In genomic region chr8:84657680-84658079, GRCm38 (mm10) we compare ENCODE assay signal across 10 mouse cellular contexts. TPM values are rescaled to one million over a fixed set of nuclear protein-coding genes. Genes with fewer than 3 reads are reported as not detected.
A peak's percentile ranks its signal among the peaks of the same experiment; 100 is the strongest.
DNase-seq lines count a peak whose midpoint lies in the region; ATAC-seq and TF ChIP-seq lines count a peak whose summit lies in the region.
"Had no signal": no experiment of that assay in that cellular context is flagged by ENCODE, and none has a peak within 500 bp of the region (broad histone marks: within the 10 kb centered on the region; RNA-seq: fewer than 3 reads in every experiment).

No protein-coding gene starts in this region.

- no peak overlapping the region for H3K4me2 ChIP-seq in heart, postnatal 0 days (ENCODE audit: low read depth, low read length)
- H3K4me2 ChIP-seq in kidney, embryonic 16.5 days (replicated peaks; ENCODE audit: low read depth, low read length), result 0 out of 2 replicates have a peak overlapping the region, but pooled peaks have one; percentile 8
- no peak overlapping the region for H3K4me2 ChIP-seq in hindbrain, embryonic 16.5 days (ENCODE audit: low read length)
- no peak overlapping the region for H3K4me2 ChIP-seq in forebrain, embryonic 12.5 days

- no peak for ATAC-seq in heart, postnatal 0 days (ENCODE audit: insufficient read depth, low read depth)
- ATAC-seq in kidney, embryonic 16.5 days (ENCODE audit: low FRiP score, low TSS enrichment), result no peak
- ATAC-seq in hindbrain, embryonic 16.5 days, result no peak
- ATAC-seq in forebrain, embryonic 12.5 days (ENCODE audit: low FRiP score), result no peak

- no peaks in the 10 kb centered on the region for H3K9me3 ChIP-seq in heart, postnatal 0 days (replicated peaks; ENCODE audit: control insufficient read depth, low read length)
- H3K9me3 ChIP-seq in kidney, embryonic 16.5 days (ENCODE audit: low read length), result no peaks in the 10 kb centered on the region
- H3K9me3 ChIP-seq in hindbrain, embryonic 16.5 days (ENCODE audit: control insufficient read depth, low read length), result no peaks in the 10 kb centered on the region
- no peaks in the 10 kb centered on the region for H3K9me3 ChIP-seq in forebrain, embryonic 12.5 days
- H3K9me3 ChIP-seq: midbrain, embryonic 12.5 days had no signal

- no peak for TF ChIP-seq EP300 in heart, postnatal 0 days (IDR thresholded peaks at IDR 0.05; ENCODE audit: low read depth)

- TF ChIP-seq CTCF in heart, postnatal 0 days (IDR thresholded peaks at IDR 0.05; ENCODE audit: low read depth), result no peak

- no peaks in the 10 kb centered on the region for H3K27me3 ChIP-seq in heart, postnatal 0 days (ENCODE audit: control insufficient read depth, insufficient read depth, low read length)
- H3K27me3 ChIP-seq in kidney, embryonic 16.5 days (ENCODE audit: insufficient read depth, low read length), result no peaks in the 10 kb centered on the region
- H3K27me3 ChIP-seq in hindbrain, embryonic 16.5 days (replicated peaks; ENCODE audit: control insufficient read depth, insufficient read depth, low read length), result 0 out of 2 replicates have a peak, but pooled peaks cover 2% of the 10 kb centered on the region
- H3K27me3 ChIP-seq in forebrain, embryonic 12.5 days, result 0 out of 2 replicates have a peak, but pooled peaks cover 5% of the 10 kb centered on the region

- peak overlapping the region; percentile 87 for H3K27ac ChIP-seq in heart, postnatal 0 days (ENCODE audit: low read depth)
- peak overlapping the region; percentile 37 for H3K27ac ChIP-seq in brown adipose tissue, adult 24 weeks (replicated peaks; ENCODE audit: low read depth, low read length)
- H3K27ac ChIP-seq in kidney, embryonic 16.5 days (ENCODE audit: low read length), result peak overlapping the region; percentile 99
- no peak overlapping the region for H3K27ac ChIP-seq in hindbrain, embryonic 16.5 days (ENCODE audit: low read depth, low read length)
- H3K27ac ChIP-seq in forebrain, embryonic 12.5 days, result no peak overlapping the region
- H3K27ac ChIP-seq: hindbrain, embryonic 14.5 days; midbrain, embryonic 12.5 days had no signal

- no peaks in the 10 kb centered on the region for H3K36me3 ChIP-seq in heart, postnatal 0 days (replicated peaks; ENCODE audit: control insufficient read depth, insufficient read depth, low read length)
- H3K36me3 ChIP-seq in kidney, embryonic 16.5 days (ENCODE audit: insufficient read depth, low read length), result no peaks in the 10 kb centered on the region
- H3K36me3 ChIP-seq in hindbrain, embryonic 16.5 days (ENCODE audit: control insufficient read depth, insufficient read depth, low read length), result no peaks in the 10 kb centered on the region
- H3K36me3 ChIP-seq in forebrain, embryonic 12.5 days (replicated peaks), result no peaks in the 10 kb centered on the region
- H3K36me3 ChIP-seq: midbrain, embryonic 12.5 days had no signal

- peaks cover 13% of the 10 kb centered on the region; the same call in 1 of the 2 replicates for H3K4me1 ChIP-seq in heart, postnatal 0 days (ENCODE audit: control insufficient read depth, insufficient read depth)
- H3K4me1 ChIP-seq in brown adipose tissue, adult 24 weeks (ENCODE audit: control insufficient read depth, insufficient read depth, insufficient read length, low read length), result peaks cover 3% of the 10 kb centered on the region; the same call in 1 of the 2 replicates
- H3K4me1 ChIP-seq in kidney, embryonic 16.5 days (ENCODE audit: insufficient read depth, low read length), result peaks cover 47% of the 10 kb centered on the region
- H3K4me1 ChIP-seq in hindbrain, embryonic 16.5 days (ENCODE audit: control insufficient read depth, insufficient read depth, low read depth, low read length), result peaks cover 41% of the 10 kb centered on the region
- peaks cover 62% of the 10 kb centered on the region for H3K4me1 ChIP-seq in forebrain, embryonic 12.5 days

- H3K9ac ChIP-seq in heart, postnatal 0 days (replicated peaks; ENCODE audit: low read depth, low read length), result no peak overlapping the region
- no peak overlapping the region for H3K9ac ChIP-seq in kidney, embryonic 16.5 days (replicated peaks; ENCODE audit: low read length)
- H3K9ac ChIP-seq in hindbrain, embryonic 16.5 days (ENCODE audit: low read depth, low read length), result no peak overlapping the region
- no peak overlapping the region for H3K9ac ChIP-seq in forebrain, embryonic 12.5 days
- H3K9ac ChIP-seq: hindbrain, embryonic 14.5 days; midbrain, embryonic 12.5 days had no signal

- no peak overlapping the region for H3K4me3 ChIP-seq in heart, postnatal 0 days (ENCODE audit: low read depth, low read length)
- H3K4me3 ChIP-seq in brown adipose tissue, adult 24 weeks (ENCODE audit: insufficient read depth, low read depth, low read length), result no peak overlapping the region
- H3K4me3 ChIP-seq in kidney, embryonic 16.5 days (ENCODE audit: low read length), result no peak overlapping the region
- no peak overlapping the region for H3K4me3 ChIP-seq in hindbrain, embryonic 16.5 days (ENCODE audit: low read length)
- no peak overlapping the region for H3K4me3 ChIP-seq in forebrain, embryonic 12.5 days (replicated peaks)
- H3K4me3 ChIP-seq: midbrain, embryonic 12.5 days had no signal

- DNase-seq in heart, postnatal 0 days (ENCODE audit: low spot score), result no peak
- no peak for DNase-seq in heart, adult 18-20 months
- DNase-seq in lung, postnatal 10 days, result peak; percentile 61
- DNase-seq in layer of hippocampus, adult 11-12 months (ENCODE audit: low spot score), result no peak

- 76% methylated on average over 4 of the region's 4 CpGs for WGBS in heart, postnatal 0 days
- WGBS in kidney, embryonic 16.5 days, result 47% methylated on average over 4 of the region's 4 CpGs
- 56% methylated on average over 4 of the region's 4 CpGs for WGBS in hindbrain, embryonic 16.5 days
- 38% methylated on average over 4 of the region's 4 CpGs for WGBS in forebrain, embryonic 12.5 days

RNA-seq across cellular contexts. Expression of gene Ier2, which starts 5.0 kb away (rescaled TPM):
- 17.0 and 23.2 TPM in 2 replicates for total RNA-seq in heart, postnatal 0 days (2014; rRNA removed; ENCODE audit: low replicate concordance)
- polyA plus RNA-seq in heart, postnatal 0 days (2015; fragmentation: Nextera tagmentation; extraction: Ambion mirVana), result 33.3 and 38.3 TPM in 2 replicates
- 10 to 100 TPM; 11.2 to 13.4 TPM for total RNA-seq in heart, adult 18-20 months (2021)
- 17.2 and 62.3 TPM in 2 replicates for polyA plus RNA-seq in brown adipose tissue, adult 24 weeks (2012; ENCODE audit: insufficient read depth, insufficient read length, missing spikeins)
- 73.5 and 78.0 TPM in 2 replicates for polyA plus RNA-seq in kidney, embryonic 16.5 days (2015; fragmentation: Nextera tagmentation; extraction: Ambion mirVana)
- polyA plus RNA-seq in hindbrain, embryonic 16.5 days (2015; fragmentation: Nextera tagmentation; extraction: Ambion mirVana), result 18.2 and 19.6 TPM in 2 replicates
- polyA plus RNA-seq in forebrain, embryonic 12.5 days (2016; fragmentation: Nextera tagmentation; extraction: Ambion mirVana), result 53.7 and 62.2 TPM in 2 replicates

RNA-seq across cellular contexts. Expression of gene Trmt1, which starts 28.4 kb away (rescaled TPM):
- total RNA-seq in heart, postnatal 0 days (2014; rRNA removed; ENCODE audit: low replicate concordance), result 98.3 and 116 TPM in 2 replicates
- 28.4 and 29.5 TPM in 2 replicates for polyA plus RNA-seq in heart, postnatal 0 days (2015; fragmentation: Nextera tagmentation; extraction: Ambion mirVana)
- 10 to 100 TPM; 34.2 to 45.1 TPM for total RNA-seq in heart, adult 18-20 months (2021)
- 25.1 and 33.4 TPM in 2 replicates for polyA plus RNA-seq in brown adipose tissue, adult 24 weeks (2012; ENCODE audit: insufficient read depth, insufficient read length, missing spikeins)
- 81.5 and 82.9 TPM in 2 replicates for polyA plus RNA-seq in kidney, embryonic 16.5 days (2015; fragmentation: Nextera tagmentation; extraction: Ambion mirVana)
- 66.8 and 71.2 TPM in 2 replicates for polyA plus RNA-seq in hindbrain, embryonic 16.5 days (2015; fragmentation: Nextera tagmentation; extraction: Ambion mirVana)
- polyA plus RNA-seq in forebrain, embryonic 12.5 days (2016; fragmentation: Nextera tagmentation; extraction: Ambion mirVana), result 55.4 and 59.6 TPM in 2 replicates

RNA-seq across cellular contexts. Expression of gene Nacc1, which starts 30.0 kb away (rescaled TPM):
- 68.0 and 83.6 TPM in 2 replicates for total RNA-seq in heart, postnatal 0 days (2014; rRNA removed; ENCODE audit: low replicate concordance)
- polyA plus RNA-seq in heart, postnatal 0 days (2015; fragmentation: Nextera tagmentation; extraction: Ambion mirVana), result 6.2 and 6.9 TPM in 2 replicates
- 10 to 100 TPM; 31.4 to 32.7 TPM for total RNA-seq in heart, adult 18-20 months (2021)
- 19.0 and 22.9 TPM in 2 replicates for polyA plus RNA-seq in brown adipose tissue, adult 24 weeks (2012; ENCODE audit: insufficient read depth, insufficient read length, missing spikeins)
- 22.5 and 26.7 TPM in 2 replicates for polyA plus RNA-seq in kidney, embryonic 16.5 days (2015; fragmentation: Nextera tagmentation; extraction: Ambion mirVana)
- 12.4 and 15.5 TPM in 2 replicates for polyA plus RNA-seq in hindbrain, embryonic 16.5 days (2015; fragmentation: Nextera tagmentation; extraction: Ambion mirVana)
- polyA plus RNA-seq in forebrain, embryonic 12.5 days (2016; fragmentation: Nextera tagmentation; extraction: Ambion mirVana), result 22.8 and 26.6 TPM in 2 replicates

RNA-seq across cellular contexts. Expression of gene Lyl1, which starts 43.6 kb away (rescaled TPM):
- total RNA-seq in heart, postnatal 0 days (2014; rRNA removed; ENCODE audit: low replicate concordance), result 4.4 and 4.8 TPM in 2 replicates
- 8.7 and 9.8 TPM in 2 replicates for polyA plus RNA-seq in heart, postnatal 0 days (2015; fragmentation: Nextera tagmentation; extraction: Ambion mirVana)
- total RNA-seq in heart, adult 18-20 months (2021), result 1 to 10 TPM; 3.1 to 4.4 TPM
- polyA plus RNA-seq in brown adipose tissue, adult 24 weeks (2012; ENCODE audit: insufficient read depth, insufficient read length, missing spikeins), result 2.9 and 3.1 TPM in 2 replicates
- 7.9 and 8.1 TPM in 2 replicates for polyA plus RNA-seq in kidney, embryonic 16.5 days (2015; fragmentation: Nextera tagmentation; extraction: Ambion mirVana)
- polyA plus RNA-seq in hindbrain, embryonic 16.5 days (2015; fragmentation: Nextera tagmentation; extraction: Ambion mirVana), result 2.6 and 3.2 TPM in 2 replicates
- polyA plus RNA-seq in forebrain, embryonic 12.5 days (2016; fragmentation: Nextera tagmentation; extraction: Ambion mirVana), result 3.1 and 3.9 TPM in 2 replicates

Comparison
In these comparisons a context has a peak if more than half of its experiments do, and no peak if none do; other contexts are left out.
1. H3K27ac ChIP-seq: peak in heart, postnatal 0 days (single experiment), brown adipose tissue, adult 24 weeks (single experiment) and kidney, embryonic 16.5 days (single experiment); none in hindbrain, embryonic 16.5 days (single experiment) and forebrain, embryonic 12.5 days (single experiment).